Comparison of ENCODE assay signal across 8 mouse cellular contexts in genomic region chr13:34003058-34003457, GRCm38 (mm10). TPM values are rescaled to one million over a fixed set of nuclear protein-coding genes. Genes with fewer than 3 reads are reported as not detected.
DNase-seq lines count a peak whose midpoint lies in the region; ATAC-seq and TF ChIP-seq lines count a peak whose summit lies in the region.

No protein-coding gene starts in this region.

- no peak for TF ChIP-seq POLR2A in cerebellum, adult 2 months (IDR thresholded peaks at IDR 0.05; ENCODE audit: borderline replicate concordance, insufficient read depth, low read length)
- TF ChIP-seq POLR2A in thymus, adult 2 months (IDR thresholded peaks at IDR 0.05; ENCODE audit: control insufficient read depth, extremely low read depth, insufficient read depth, low read length, poor library complexity), result no peak

- no peak for ATAC-seq in cerebellum, adult (ENCODE audit: insufficient number of reproducible peaks, low FRiP score, low TSS enrichment)
- ATAC-seq in intestine, postnatal 0 days, result no peak
- 0 out of 2 replicates have a peak, but pooled peaks have one; percentile 9 for ATAC-seq in monocyte, adult 5-6 weeks (replicated peaks; ENCODE audit: insufficient number of reproducible peaks, low FRiP score, low TSS enrichment, poor library complexity, severe bottlenecking)

- H3K4me2 ChIP-seq in intestine, postnatal 0 days (replicated peaks; ENCODE audit: low read depth), result peak overlapping the region; percentile 83

- no peaks in the 10 kb centered on the region for H3K36me3 ChIP-seq in thymus, adult 2 months (ENCODE audit: control insufficient read depth, insufficient read depth, low read length)
- H3K36me3 ChIP-seq in intestine, postnatal 0 days (ENCODE audit: control insufficient read depth, insufficient read depth), result no peaks in the 10 kb centered on the region

- TF ChIP-seq CTCF in cerebellum, adult 2 months (IDR thresholded peaks at IDR 0.05; ENCODE audit: borderline replicate concordance, insufficient read depth, low read depth, low read length), result no peak
- no peak for TF ChIP-seq CTCF in thymus, adult 2 months (IDR thresholded peaks at IDR 0.05; ENCODE audit: borderline replicate concordance, control insufficient read depth, extremely low read depth, insufficient read depth, low read length, poor library complexity)
- no peak for TF ChIP-seq CTCF in intestine, postnatal 0 days (IDR thresholded peaks at IDR 0.05; ENCODE audit: low read depth)

- H3K27me3 ChIP-seq in cerebellum, adult 2 months (ENCODE audit: control insufficient read depth, insufficient read depth, low read length), result no peaks in the 10 kb centered on the region
- no peaks in the 10 kb centered on the region for H3K27me3 ChIP-seq in thymus, adult 2 months (ENCODE audit: control insufficient read depth, insufficient read depth, low read length)
- H3K27me3 ChIP-seq in intestine, postnatal 0 days (replicated peaks; ENCODE audit: control insufficient read depth, insufficient read depth, low read length), result no peaks in the 10 kb centered on the region

- WGBS in cerebellum, adult 2 months, result 2% methylated on average over 5 of the region's 5 CpGs
- WGBS in thymus, adult 2 months, result under 1% methylated on average over 5 of the region's 5 CpGs
- WGBS in intestine, postnatal 0 days, result 5% methylated on average over 5 of the region's 5 CpGs

- H3K9ac ChIP-seq in intestine, postnatal 0 days (ENCODE audit: low read depth, low read length), result peak overlapping the region; percentile 86

- no peaks in the 10 kb centered on the region; the same call in 1 of the 2 replicates for H3K4me1 ChIP-seq in cerebellum, adult 2 months (ENCODE audit: control insufficient read depth, insufficient read depth, low read length)
- H3K4me1 ChIP-seq in thymus, adult 2 months (replicated peaks; ENCODE audit: control insufficient read depth, insufficient read depth, low read length), result 0 out of 2 replicates have a peak, but pooled peaks cover 3% of the 10 kb centered on the region
- peaks cover 3% of the 10 kb centered on the region; the same call in 1 of the 2 replicates for H3K4me1 ChIP-seq in intestine, postnatal 0 days (replicated peaks; ENCODE audit: control insufficient read depth, insufficient read depth, low read length)

- peak overlapping the region; percentile 46; the same call in 1 of the 2 replicates for H3K27ac ChIP-seq in cerebellum, adult 2 months (ENCODE audit: insufficient read depth, low read length)
- H3K27ac ChIP-seq in thymus, adult 2 months (ENCODE audit: control insufficient read depth, insufficient read depth, low read length), result peak overlapping the region; percentile 35
- H3K27ac ChIP-seq in intestine, postnatal 0 days (ENCODE audit: low read depth, low read length), result no peak overlapping the region

- no peak for DNase-seq in cerebellum, adult 2 months
- DNase-seq in thymus, adult 2 months, result no peak
- DNase-seq in thymus, postnatal 25 days, result no peak
- no peak for DNase-seq in gastrocnemius, postnatal 25 days
- no peak for DNase-seq in cerebellum, adult 9-11 months

- peak overlapping the region; percentile 80 for H3K4me3 ChIP-seq in cerebellum, adult 2 months (replicated peaks; ENCODE audit: insufficient read depth, low read depth, low read length)
- peak overlapping the region; percentile 97 for H3K4me3 ChIP-seq in thymus, adult 2 months (ENCODE audit: control insufficient read depth, insufficient read depth, low read length)
- H3K4me3 ChIP-seq in intestine, postnatal 0 days (ENCODE audit: low read depth, low read length), result peak overlapping the region; percentile 78

- H3K9me3 ChIP-seq in intestine, postnatal 0 days (ENCODE audit: control insufficient read depth), result no peaks in the 10 kb centered on the region

RNA-seq across cellular contexts. Expression of gene Serpinb6a, which starts 0.5 kb away (rescaled TPM):
- polyA plus RNA-seq in cerebellum, adult 2 months (2012; rRNA removed), result 47.2 and 49.6 TPM in 2 replicates
- 48.3 and 50.2 TPM in 2 replicates for polyA plus RNA-seq in thymus, adult 2 months (2012; rRNA removed)
- polyA plus RNA-seq in intestine, postnatal 0 days (2015; fragmentation: Nextera tagmentation; extraction: Ambion mirVana), result 364 and 373 TPM in 2 replicates
- 73.1 to 121 TPM (median 104 TPM) in 3 replicates for total RNA-seq in monocyte, adult 5-6 weeks (2017)
- total RNA-seq in gastrocnemius, postnatal 25 days (2021), result 10 to 100 TPM; 90.9 to 96.4 TPM

RNA-seq across cellular contexts. Expression of gene Ripk1, which starts 0.9 kb away (rescaled TPM):
- polyA plus RNA-seq in cerebellum, adult 2 months (2012; rRNA removed), result 3.4 and 3.8 TPM in 2 replicates
- polyA plus RNA-seq in thymus, adult 2 months (2012; rRNA removed), result 8.9 and 14.1 TPM in 2 replicates
- 25.0 and 27.7 TPM in 2 replicates for polyA plus RNA-seq in intestine, postnatal 0 days (2015; fragmentation: Nextera tagmentation; extraction: Ambion mirVana)
- 90.4 to 122 TPM (median 115 TPM) in 3 replicates for total RNA-seq in monocyte, adult 5-6 weeks (2017)
- 1 to 10 TPM; 4.3 to 4.4 TPM for total RNA-seq in gastrocnemius, postnatal 25 days (2021)

RNA-seq across cellular contexts. Expression of gene Bphl, which starts 34.3 kb away (rescaled TPM):
- 70.8 and 75.3 TPM in 2 replicates for polyA plus RNA-seq in cerebellum, adult 2 months (2012; rRNA removed)
- 24.7 and 25.9 TPM in 2 replicates for polyA plus RNA-seq in thymus, adult 2 months (2012; rRNA removed)
- 51.5 and 58.2 TPM in 2 replicates for polyA plus RNA-seq in intestine, postnatal 0 days (2015; fragmentation: Nextera tagmentation; extraction: Ambion mirVana)
- 3.4 to 10.3 TPM (median 10.2 TPM) in 3 replicates for total RNA-seq in monocyte, adult 5-6 weeks (2017)
- 10 to 100 TPM; 23.7 TPM for total RNA-seq in gastrocnemius, postnatal 25 days (2021)

RNA-seq across cellular contexts. Expression of gene Nqo2, which starts 38.6 kb away (rescaled TPM):
- polyA plus RNA-seq in cerebellum, adult 2 months (2012; rRNA removed), result 13.0 and 13.9 TPM in 2 replicates
- 2.8 and 3.5 TPM in 2 replicates for polyA plus RNA-seq in thymus, adult 2 months (2012; rRNA removed)
- polyA plus RNA-seq in intestine, postnatal 0 days (2015; fragmentation: Nextera tagmentation; extraction: Ambion mirVana), result 27.5 and 28.0 TPM in 2 replicates
- 23.0 to 32.6 TPM (median 30.4 TPM) in 3 replicates for total RNA-seq in monocyte, adult 5-6 weeks (2017)
- 10 to 100 TPM; 14.6 to 15.6 TPM for total RNA-seq in gastrocnemius, postnatal 25 days (2021)
